Mouse (Mus musculus) MN1 (cell line): ENCODE data around the gene Limd2.
"Not testable (repeated sequence)": the region's sequence is repeated elsewhere in the genome, so short reads cannot be mapped to it uniquely, and the experiment has no call there.

Source experiments
- DNase-seq: peaks from one replicate; pipeline ENCODE4 v3.0.0-alpha.2; 2016; ENCODE audit warnings: low spot score

Gene Limd2

DNA sequence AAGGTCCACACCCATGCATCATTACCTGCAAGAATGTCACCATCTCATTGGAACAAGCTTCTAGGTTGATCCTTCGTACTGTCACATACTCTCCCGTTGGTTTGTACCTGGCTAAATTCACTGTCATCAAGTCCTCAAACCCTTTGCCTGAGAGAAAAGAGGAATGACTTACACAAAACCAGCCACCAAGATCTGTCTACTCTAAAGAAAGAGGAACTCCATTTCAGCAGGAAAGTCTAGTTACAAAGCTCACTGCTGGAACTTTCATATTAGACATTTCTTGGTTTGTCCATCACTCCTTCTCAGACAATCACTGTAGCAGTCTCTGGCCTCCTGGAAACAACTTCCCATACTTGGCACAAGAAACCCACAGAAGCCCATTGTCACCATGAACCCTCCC is 12.6 kb upstream of the Limd2 start:
- no peak for DNase-seq

DNA sequence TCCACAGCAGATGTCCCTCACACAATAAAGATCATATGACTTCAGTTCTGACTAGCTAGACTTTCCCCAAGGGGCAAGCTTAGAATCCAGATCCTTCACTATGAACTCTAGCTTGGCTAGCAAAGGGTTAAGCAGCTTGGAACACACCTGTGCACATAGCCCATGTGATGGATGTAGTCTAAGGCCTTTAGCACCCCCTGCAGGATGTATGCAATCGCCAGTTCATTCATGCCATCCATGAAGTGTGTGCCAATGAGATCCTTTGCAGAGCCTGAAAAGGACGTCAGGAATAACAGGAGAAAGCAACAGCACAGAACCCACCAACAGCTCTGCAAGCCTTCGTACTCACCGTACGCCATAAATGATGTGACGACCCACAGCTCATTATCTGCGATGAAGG is 10.1 kb upstream of the Limd2 start:
- no peak for DNase-seq

DNA sequence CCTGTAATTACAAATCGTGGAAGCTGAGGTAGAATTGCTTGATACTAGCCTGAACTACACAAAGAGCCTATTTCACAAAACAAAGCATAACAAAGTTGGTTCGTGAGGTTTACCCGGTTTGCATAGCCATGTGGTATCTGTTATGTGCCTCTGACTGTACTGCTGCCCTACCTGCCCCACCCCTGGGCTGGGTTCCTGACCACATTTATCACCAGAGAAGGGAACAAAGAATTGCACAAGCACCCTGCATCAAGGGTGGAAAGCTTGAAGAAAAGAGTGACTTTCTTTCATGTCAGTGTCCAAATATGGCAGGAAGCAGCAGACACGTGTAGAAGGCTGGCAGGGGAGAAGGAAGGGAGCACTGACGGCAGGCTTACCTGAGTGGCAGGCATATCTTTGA is 6.8 kb upstream of the Limd2 start:
- DNase-seq = no peak

DNA sequence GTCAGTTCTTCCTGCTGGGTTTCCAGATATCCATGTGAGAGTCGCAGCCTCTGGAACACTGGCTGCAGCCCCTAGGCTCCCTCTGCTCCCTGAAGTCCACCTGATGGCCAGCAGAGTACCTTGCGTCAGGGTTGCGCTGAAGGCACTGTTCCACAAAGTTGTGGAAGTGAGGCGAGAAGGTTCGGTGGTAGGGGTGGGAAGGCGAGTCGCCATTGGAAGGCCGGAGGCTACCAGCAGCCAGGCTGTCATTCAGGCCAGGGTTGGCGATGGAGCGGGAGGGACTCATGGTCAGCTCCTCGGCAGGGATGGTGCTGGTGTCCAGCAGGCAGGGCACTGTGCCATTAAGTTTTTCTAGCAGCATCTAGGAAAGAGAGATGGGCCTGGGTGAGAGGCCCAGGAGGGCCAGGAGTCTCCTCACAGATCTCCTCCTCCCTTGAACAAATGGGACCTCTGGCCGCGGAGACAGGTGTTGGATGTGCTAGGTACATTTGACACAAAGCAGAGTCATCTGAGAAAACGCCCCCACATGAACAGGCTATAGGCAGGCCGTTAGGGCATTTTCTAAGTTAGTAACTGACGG is 4.0 kb upstream of the Limd2 start:
- DNase-seq = no peak

DNA sequence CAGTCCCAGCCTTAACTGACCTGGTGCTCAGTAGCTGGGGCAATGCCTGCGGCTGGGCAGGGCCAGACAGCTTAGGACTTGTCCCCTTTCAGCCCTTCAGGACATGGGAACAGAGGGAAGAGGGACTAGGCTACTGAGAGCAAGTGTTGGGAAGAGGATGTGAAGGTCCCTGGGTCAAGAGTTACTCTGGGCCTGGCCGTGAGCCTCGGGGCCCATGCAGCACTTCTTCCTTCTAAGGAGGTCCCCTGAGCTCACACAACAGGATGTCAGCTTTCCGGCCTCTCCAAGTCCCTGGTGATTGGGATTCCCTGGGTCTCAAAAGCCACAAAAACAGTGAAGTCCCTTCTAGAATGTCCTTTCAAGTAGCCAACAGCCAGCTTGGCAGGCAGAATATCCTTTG is 2.9 kb upstream of the Limd2 start:
- no peak for DNase-seq

DNA sequence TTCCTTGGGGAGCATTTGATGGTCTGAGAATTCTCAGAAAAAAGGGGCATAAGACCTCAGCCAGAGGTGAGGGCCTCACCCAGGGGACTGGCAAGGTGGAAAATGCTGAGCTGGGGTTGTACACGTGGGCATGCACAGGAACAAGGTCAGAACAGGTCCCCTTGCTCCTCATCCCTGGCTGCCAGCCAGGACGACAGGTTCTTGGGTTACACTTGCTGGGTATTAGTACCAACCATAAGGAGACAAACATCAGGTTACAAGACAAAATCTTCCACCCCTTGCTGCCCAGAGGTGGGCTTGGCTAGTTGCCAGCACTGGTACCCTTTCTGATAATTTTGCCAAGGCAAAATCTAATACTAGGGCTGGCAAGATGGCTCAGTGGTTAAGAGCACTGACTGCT is 1.6 kb upstream of the Limd2 start:
- DNase-seq = no peak

DNA sequence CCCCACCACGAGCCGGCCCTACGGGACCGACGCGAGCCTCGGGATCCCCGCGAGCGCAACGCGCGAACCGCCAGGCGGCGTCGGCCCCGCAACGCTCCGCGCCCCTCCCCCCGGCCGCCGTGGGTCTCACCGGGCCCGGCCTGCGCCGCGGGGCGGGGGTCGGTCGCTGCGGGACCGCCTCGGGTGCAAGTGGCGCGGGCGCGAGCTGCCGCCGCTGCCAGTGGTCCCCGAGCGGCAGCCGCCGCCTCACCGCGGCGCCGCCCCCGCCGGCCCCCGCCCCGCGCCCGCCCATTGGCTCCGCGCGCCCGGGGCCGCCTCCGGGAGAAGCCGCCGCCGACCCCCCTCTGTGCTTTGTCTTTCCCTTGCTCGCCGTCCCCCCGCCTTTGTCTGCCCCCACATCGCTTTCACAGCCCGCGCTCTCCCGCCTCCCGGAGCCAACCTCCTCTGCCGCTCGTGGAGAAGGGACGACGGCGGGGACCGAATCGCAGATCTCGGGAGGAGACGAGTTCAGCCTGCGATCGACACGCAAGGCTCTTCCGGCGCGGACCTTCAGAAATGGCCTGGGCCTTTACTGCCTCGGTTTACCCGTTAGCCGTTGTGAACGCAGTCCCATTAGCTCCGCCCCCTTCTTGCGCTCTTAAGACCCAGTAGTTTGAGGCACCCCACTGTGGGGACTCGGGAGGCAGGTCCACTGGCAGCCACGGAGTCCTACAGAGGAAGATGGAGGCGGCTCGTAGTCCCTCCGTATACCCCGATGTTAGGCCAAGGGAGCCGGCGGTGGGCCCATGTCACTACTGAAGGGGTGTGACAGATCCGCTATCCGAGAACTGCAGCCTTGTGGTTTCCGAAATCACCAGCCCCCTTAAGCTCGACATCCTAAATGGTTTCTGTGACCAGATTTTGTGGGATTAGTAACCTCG is 479 bp downstream of the Limd2 start:
- peak; percentile 56 for DNase-seq

DNA sequence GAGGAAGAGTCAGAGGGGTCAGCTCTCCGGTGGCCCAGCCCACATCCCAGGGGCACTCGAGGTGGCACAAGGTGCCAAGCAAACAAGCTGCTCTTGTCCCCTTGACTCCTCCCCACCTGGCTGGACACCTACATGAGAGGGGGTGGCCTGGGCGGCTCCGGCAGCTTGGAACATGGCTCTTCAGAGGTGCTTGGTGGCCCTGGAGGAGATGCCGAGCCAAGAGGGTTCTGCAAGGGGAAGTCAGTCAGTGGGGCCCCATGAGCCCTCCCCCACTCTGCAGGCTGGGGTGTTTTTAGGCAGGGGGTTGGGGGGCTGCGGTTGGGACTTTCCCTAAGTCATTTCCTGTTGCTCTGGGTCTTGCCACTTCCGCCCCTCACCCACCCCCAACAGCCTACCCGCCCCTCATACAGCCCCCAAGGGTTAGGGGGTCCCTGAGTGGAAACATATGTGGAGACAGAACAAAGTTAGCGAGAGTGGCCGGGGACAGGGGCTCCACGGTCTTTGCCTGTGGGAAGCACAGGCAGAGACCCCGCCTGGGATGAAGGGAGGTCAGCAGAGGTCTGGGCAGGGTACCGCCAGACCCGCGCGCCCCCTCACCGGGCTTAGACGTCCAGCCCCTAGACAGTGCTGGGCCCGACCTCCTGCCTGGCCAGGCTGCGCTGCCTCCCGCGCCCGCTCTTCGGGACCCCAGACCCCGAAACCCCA is 1.3 kb downstream of the Limd2 start:
- DNase-seq = no peak

DNA sequence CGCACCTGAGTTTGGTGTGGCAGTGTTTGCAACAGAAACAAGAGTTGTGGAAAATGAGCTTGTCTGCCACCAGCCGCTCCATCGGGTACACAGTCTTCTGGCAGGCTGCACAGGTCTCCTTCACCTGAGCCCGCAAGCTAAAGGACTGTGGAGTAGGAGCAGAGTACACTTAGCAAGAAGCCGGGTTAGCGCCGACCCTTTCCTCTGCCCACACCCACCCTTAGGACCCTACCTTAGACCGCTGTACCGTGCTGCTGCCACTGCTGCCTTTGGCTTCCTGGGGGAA is 1.8 kb downstream of the Limd2 start:
- DNase-seq = no peak

DNA sequence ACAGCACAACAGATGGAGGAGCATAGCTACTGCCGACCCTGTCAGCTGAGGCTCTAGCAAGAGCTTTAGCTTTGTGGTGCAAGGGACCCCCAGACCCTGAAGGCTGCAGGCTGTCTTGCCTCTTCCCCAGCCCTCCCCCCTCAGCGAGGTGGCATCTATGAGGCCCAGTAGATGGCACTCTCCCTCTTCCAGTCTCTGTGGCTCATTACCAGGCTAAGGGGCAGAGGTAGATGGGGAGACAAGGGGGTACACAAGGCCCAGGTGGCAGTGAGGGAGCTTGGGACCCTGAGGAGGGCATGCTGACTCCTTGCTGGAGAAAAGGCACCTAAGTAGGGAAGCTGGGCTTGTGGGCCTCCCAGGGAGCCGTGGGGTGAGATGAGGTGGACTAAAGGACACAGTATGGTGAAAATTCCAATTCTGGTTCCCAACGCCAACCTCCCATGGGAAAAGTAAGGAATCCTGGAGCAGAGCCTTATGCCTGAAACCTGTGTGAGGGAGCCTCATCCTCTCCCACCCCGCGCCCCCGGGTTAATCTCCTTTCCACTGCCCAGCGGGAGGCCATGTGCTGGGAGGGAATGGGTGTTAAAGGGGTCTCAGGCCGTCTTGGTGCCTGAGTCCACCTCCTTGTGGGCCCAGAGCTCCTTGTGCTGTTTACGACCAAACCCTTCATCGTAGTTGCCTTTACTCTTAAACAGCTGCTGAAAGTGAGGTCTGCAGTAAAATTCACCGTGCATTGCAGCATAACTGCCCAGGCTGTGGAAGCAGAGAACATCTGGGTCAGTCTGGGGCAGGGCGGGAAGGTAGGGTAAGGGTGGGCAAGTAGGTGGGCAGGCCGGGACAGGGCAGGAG is 2.4 kb downstream of the Limd2 start:
- no peak for DNase-seq

DNA sequence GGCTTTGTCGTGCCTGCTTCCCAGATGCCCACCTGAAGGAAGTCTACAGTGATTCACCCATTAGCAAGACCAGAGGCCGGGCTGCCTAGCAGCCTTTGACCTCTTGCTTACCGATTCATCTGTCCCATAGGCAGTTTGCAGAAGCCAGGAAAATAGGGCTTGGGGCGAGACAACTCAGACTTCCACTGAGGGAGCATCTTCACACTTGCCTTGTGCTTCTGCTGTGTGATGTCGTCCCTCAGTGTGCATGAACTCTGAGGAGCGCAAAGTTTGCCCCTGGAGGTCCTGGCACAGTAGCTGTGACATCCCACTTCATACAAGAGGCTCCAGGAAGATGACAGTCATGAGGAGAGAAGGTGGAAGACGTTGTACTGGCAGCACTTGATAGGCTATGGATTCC is 3.5 kb downstream of the Limd2 start:
- DNase-seq = no peak

DNA sequence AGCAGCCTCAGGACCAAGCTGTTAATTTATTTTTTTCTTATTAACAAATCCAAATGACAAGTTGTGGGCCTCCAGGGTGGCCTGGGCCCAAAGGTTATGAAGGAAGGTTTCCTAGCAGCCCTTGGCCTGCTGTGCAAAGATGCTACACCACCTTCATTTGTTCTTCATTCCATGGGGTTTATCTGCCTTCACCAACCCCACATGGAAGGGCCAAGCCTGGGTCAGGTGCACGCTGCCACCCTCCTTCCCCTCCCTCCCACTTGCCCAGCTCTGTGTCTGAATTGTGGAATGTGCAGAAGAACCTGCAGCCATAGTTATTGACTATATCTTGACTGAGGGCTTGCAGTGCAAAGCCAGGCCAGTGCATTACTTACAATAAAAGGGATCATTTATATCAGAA is 4.4 kb downstream of the Limd2 start:
- no peak for DNase-seq

DNA sequence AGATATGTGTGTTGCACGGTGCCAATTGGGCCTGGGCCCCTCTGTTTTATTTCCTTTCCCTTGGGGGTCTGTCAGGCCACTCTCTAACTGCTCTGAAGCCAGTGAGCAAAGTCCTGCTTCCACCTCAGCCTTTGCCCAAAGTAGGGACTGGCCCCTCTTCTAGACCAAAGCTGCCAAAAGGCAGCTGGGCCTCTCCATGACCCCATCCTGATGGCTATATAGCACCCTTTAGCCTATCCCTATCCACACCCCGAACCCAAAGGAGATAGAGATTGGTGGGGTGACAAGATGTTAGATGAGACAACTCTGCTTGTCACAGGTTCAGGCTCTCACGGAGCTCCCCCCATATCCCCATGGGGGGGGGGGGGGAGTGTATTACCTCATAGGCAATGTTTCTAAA is 4.9 kb downstream of the Limd2 start:
- DNase-seq = no peak

DNA sequence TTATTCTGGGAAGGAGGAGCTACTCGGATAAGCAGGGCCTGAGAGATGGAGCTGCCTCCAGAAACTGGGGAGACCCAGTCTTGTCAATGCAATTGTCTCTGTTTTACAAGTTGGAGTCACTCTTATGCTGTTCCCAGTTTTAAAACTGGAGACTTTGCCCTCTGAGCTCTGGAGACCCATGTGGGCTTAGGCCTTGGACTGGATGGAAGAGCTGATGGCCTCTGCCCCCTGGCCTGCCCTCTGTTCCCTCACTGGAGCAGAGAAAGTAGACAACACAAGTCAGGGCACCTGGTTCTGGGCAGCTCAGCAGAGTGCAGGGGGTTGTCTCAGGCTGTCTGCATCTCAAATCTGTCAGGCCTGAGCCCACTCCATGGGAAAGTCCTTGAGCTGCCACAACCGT is 5.9 kb downstream of the Limd2 start:
- no peak for DNase-seq

DNA sequence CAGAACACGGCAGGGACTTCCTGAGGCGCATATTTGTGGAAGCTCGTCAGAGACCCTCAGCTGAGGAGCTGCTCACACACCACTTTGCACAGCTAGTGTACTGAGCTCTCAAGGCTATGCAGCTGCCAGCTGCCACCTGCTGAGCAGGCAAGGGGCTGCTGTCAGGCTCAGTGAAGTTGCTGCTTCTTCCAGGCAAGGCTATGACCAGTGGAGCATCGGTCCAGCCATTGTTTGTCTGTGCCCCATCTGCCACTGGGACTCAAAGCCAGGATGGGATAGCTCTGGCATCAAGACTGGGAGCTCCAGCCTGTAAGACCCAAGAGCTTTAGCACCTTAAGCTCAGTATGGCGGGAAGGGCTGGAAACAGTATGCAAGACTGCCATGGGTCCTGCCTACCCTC is 6.6 kb downstream of the Limd2 start:
- DNase-seq = no peak

DNA sequence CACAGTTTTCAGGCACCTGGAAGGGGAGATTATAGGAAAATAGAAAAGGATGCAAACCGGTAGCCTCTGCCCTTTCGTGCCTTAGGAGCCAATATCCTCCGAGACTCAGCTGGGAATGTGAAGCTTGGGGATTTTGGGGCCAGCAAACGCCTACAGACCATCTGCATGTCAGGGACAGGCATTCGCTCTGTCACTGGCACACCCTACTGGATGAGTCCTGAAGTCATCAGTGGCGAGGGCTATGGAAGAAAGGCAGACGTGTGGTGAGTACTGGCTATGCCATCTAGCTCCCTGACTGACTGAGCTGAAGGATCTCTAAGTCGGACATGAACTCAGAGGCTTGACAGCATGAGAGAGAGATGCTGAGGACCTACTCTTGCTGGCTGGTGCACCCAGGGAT is 8.5 kb downstream of the Limd2 start:
- DNase-seq = no peak

DNA sequence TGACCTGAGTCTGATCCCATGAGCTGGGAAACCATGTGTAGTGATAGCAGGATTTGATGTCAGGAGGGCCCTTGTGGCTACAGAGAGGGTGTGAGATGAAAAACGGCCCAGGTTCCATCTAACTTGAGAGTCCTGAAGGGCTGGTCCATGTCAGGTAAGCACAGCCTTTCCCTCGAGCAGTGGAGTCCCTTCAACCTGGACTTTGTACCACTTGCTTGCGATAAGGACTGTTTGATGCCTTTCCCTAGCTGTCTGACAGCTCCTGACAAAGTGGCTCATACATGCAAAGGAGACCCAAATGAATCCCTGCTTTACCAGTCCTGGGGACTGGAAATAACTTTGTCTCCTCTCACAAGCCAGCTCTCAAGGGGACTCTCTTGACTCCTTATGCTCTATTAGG is 9.4 kb downstream of the Limd2 start:
- no peak for DNase-seq

DNA sequence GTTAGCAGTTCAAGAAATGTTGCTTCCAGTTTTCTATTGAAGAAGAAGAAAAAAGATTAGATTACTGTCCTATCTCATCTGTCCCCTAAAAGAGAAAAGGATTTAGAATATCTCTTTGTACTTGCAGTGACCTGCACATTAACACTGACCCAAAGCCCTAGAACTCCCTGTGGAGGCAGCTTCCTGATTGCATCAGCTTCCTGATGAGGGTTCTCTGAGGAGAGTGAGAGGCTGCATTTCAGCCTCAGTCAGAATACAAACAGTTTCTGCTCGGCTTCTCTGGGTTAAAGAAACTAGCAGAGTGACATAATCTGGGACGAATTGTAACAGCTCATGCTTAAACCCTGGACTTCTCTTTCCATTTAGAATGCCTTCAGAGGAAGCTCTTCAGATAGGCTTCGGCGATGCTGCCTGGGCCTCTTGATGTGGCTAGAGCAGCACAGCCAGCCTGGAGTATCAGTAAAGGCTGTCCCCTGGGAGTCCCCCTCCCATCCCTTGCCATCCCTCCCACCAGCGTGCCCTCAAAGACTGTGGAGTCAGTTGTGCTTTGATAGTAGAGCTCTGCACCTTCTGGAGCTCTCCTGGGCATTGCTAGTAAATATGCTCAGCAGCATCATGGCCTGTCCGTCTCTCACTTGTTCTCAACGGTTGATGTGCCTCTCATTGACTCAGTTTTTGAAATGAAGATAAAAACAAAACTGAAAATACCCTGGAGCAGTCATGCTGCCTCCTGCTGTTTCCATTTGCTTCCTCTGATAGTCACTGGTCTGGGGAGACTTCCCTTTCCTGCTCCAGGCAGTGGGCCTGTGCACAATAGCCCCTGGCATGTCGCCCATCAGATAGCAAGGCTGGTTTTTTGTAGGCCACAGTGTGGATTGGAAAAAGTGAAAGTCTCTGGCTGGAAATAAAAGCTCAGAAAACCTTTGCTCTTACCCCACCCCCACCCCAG is 25.8 kb downstream of the Limd2 start:
- peak; percentile 91 for DNase-seq

DNA sequence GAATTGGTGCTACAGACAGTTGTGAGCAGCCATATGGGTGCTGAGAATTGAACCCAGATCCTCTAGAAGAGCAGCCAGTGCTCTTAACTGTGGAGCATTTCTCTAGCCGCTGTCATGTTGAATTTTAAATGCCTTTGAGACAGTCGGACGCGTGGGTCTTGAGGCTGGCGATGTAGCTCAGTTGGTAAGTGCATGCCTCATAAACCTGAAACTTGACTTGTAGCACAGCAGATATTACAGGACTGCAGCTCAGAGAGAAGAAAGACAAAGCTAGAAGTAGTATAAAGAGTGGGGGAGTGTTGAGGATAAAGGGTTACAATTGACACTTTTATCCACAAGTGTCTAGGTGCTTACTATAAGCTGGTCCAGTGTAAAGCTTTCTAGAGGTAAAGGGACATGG is 28.1 kb downstream of the Limd2 start:
- no peak for DNase-seq

DNA sequence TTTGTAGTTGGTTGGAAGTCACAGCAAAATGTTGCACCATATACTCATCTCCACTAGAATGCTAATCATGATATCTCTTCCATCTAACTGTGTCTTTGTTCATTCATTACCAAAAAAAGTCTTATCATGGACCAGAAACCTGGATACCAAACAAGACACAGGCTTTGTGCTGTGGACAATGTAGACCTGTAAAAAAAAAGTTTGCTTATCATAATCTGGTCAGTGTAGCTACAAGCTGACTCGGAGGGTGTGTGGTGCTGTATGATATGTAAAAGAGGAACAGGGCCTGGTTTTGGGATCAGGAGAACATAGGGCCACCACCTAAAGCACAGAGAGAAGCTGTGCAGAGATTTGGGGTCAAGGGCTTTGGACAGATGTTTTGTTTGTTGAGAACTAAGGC is 31.2 kb downstream of the Limd2 start:
- DNase-seq = no peak

DNA sequence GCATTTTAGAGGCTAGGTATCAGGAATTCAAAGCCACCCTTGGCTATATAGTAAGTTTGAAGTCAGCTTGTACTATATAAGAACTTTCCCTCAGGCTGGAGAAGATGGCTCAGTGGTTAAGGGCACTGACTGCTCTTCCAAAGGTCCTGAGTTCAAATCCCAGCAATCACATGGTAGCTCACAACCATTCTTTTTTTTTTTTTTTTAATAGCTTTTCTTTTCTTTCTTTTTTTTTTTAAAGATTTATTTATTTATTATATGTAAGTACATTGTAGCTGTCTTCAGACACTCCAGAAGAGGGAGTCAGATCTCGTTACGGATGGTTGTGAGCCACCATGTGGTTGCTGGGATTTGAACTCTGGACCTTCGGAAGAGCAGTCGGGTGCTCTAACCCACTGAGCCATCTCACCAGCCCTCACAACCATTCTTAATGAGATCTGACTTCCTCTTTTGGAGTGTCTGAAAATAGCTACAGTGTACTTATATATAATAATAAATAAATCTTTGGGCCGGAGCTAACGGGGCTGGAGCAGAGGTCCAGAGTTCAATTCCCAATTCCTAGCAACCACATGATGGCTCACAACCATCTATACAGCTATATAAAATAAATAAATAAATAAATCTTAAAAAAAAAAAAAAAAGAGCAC is 33.8 kb downstream of the Limd2 start:
- DNase-seq = not testable (repeated sequence)
